Mouse (Mus musculus) heart, postnatal 0 days (tissue): ENCODE results near the gene Osbpl5.

Experiments
- CTCF ChIP-seq: IDR thresholded peaks from 2 replicates; pipeline ENCODE4 v1.5.1; 2016; ENCODE audit warnings: antibody characterized with exemption, control low read depth, low read depth
- EP300 ChIP-seq: IDR thresholded peaks from 2 replicates; pipeline ENCODE4 v1.6.1; 2016; ENCODE audit warnings: antibody characterized with exemption, low read depth

- TF ChIP-seq CTCF = no peak
- no peak for TF ChIP-seq EP300
Observed at GRCm38 (mm10) chr7:143755357-143756124, 1.2 kb downstream of the Osbpl5 start.
